Mouse (Mus musculus): ENCODE data around the gene Tbx22. TPM values are rescaled to one million over a fixed set of nuclear protein-coding genes. Genes with fewer than 3 reads are reported as not detected.

Tbx22 gene
- 0.31 TPM in 1 of 2 replicates, not detected in the other for polyA plus RNA-seq (2016; fragmentation: Nextera tagmentation; extraction: Ambion mirVana)

- no peaks in the 10 kb centered on the region for H3K36me3 ChIP-seq
- H3K4me3 ChIP-seq: no peak within 1 kb of the TSS
- H3K27me3 ChIP-seq (ENCODE audit: insufficient read depth, poor library complexity, severe bottlenecking): no peaks in the 10 kb centered on the region
- no peaks in the 10 kb centered on the region for H3K9me3 ChIP-seq
- DNase-seq (ENCODE audit: low spot score): no peak
- H3K27ac ChIP-seq: no peak within 1 kb of the TSS
- WGBS: 67% methylated on average over 2 of the region's 2 CpGs
- H3K4me1 ChIP-seq (replicated peaks): no peaks in the 10 kb centered on the region
Measured at GRCm38 (mm10) chrX:107667664-107668063, at the start of gene Tbx22. Gene Tbx22, plus strand, starts transcription at chrX:107667964.

GRCm38 (mm10) chrX:107668677-107669076, 913 bp downstream of the Tbx22 start:
- H3K9me3 ChIP-seq: no peaks in the 10 kb centered on the region
- H3K27me3 ChIP-seq (ENCODE audit: insufficient read depth, poor library complexity, severe bottlenecking): no peaks in the 10 kb centered on the region
- DNase-seq (ENCODE audit: low spot score): no peak
- H3K4me1 ChIP-seq (replicated peaks): no peaks in the 10 kb centered on the region
- no peak overlapping the region for H3K27ac ChIP-seq
- H3K36me3 ChIP-seq: no peaks in the 10 kb centered on the region
- H3K4me3 ChIP-seq: no peak overlapping the region
- 26% methylated on average over 1 of the region's 1 CpGs for WGBS

GRCm38 (mm10) chrX:107679203-107679602, 11.4 kb downstream of the Tbx22 start:
- H3K27me3 ChIP-seq (ENCODE audit: insufficient read depth, poor library complexity, severe bottlenecking): peaks cover 49% of the 10 kb centered on the region
- no peaks in the 10 kb centered on the region for H3K9me3 ChIP-seq
- no peaks in the 10 kb centered on the region for H3K4me1 ChIP-seq (replicated peaks)
- no peaks in the 10 kb centered on the region for H3K36me3 ChIP-seq
- no peak overlapping the region for H3K27ac ChIP-seq
- WGBS: 19% methylated on average over 10 of the region's 10 CpGs
- DNase-seq (ENCODE audit: low spot score): no peak
- H3K4me3 ChIP-seq: peak overlapping the region; percentile 39

GRCm38 (mm10) chrX:107708584-107708983, 40.8 kb downstream of the Tbx22 start:
- 94% methylated on average over 1 of the region's 1 CpGs for WGBS
- Histone ChIP-seq H3K9me3 (no peaks in the 10 kb centered on the region), H3K36me3 (no peaks in the 10 kb centered on the region), H3K27me3 (ENCODE audit: insufficient read depth, poor library complexity, severe bottlenecking) (no peaks in the 10 kb centered on the region), H3K4me3 (no peak overlapping the region), H3K4me1 (replicated peaks) (no peaks in the 10 kb centered on the region), H3K27ac (no peak overlapping the region)
- no peak for DNase-seq (ENCODE audit: low spot score)

GRCm38 (mm10) chrX:107723541-107723940, 55.8 kb downstream of the Tbx22 start:
- WGBS: 31% methylated on average over 1 of the region's 1 CpGs
- Histone ChIP-seq H3K4me3 (no peak overlapping the region), H3K9me3 (no peaks in the 10 kb centered on the region), H3K4me1 (replicated peaks) (no peaks in the 10 kb centered on the region), H3K27me3 (ENCODE audit: insufficient read depth, poor library complexity, severe bottlenecking) (no peaks in the 10 kb centered on the region), H3K27ac (no peak overlapping the region), H3K36me3 (no peaks in the 10 kb centered on the region)
- peak; percentile 5 for DNase-seq (ENCODE audit: low spot score)

Other genes with a start within 250 kb of the Tbx22 start
- gene Tent5d, start 124.6 kb downstream of the Tbx22 start, polyA plus RNA-seq (2016; fragmentation: Nextera tagmentation; extraction: Ambion mirVana): 0.05 TPM in 1 of 2 replicates, not detected in the other
- 6.1 and 6.9 TPM in 2 replicates for gene 2610002M06Rik, start 148.4 kb downstream of the Tbx22 start, polyA plus RNA-seq (2016; fragmentation: Nextera tagmentation; extraction: Ambion mirVana)

Measured in hindbrain, embryonic 10.5 days (tissue).